30 mouse cellular contexts compared by ENCODE assay signal in the genomic region with DNA sequence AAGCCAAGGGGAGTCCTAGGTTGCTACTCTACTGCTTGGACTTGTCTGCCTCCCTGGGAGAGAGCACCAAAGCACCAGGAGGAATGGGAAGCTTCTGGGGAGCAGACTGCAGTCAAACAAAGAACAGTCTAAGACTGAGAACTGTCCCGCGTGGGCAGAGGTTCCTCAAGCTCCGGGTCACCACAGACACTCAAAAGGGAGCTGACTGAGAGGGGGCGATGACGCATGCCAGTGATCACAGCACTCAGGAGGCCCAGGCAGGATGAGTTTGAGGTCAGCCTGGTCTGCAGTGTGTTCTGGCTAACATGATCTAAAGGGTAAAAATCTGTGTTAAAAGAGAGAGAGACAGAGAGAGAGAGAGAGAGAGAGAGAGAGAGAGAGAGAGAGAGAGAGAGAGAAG. TPM values are rescaled to one million over a fixed set of nuclear protein-coding genes. Genes with fewer than 3 reads are reported as not detected.
DNase-seq lines count a peak whose midpoint lies in the region; ATAC-seq and TF ChIP-seq lines count a peak whose summit lies in the region.
"Had no signal": no experiment of that assay in that cellular context is flagged by ENCODE, and none has a peak within 500 bp of the region (broad histone marks: within the 10 kb centered on the region; RNA-seq: fewer than 3 reads in every experiment).

No protein-coding gene starts in this region.

- H3K27me3 ChIP-seq in spleen, adult 2 months (ENCODE audit: control insufficient read depth, insufficient read depth, low read length): no peaks in the 10 kb centered on the region
- H3K27me3 ChIP-seq in kidney, embryonic 16.5 days (ENCODE audit: insufficient read depth, low read length): no peaks in the 10 kb centered on the region
- H3K27me3 ChIP-seq: CH12.LX; embryonic facial prominence, embryonic 12.5 days; heart, embryonic 12.5 days; liver, embryonic 12.5 days; midbrain, embryonic 13.5 days; neural tube, embryonic 15.5 days had no signal

- H3K4me3 ChIP-seq in spleen, adult 2 months (ENCODE audit: extremely low read depth, insufficient read depth, insufficient read length): no peak overlapping the region
- no peak overlapping the region for H3K4me3 ChIP-seq in kidney, embryonic 16.5 days (ENCODE audit: low read length)
- H3K4me3 ChIP-seq: embryonic facial prominence, embryonic 12.5 days; heart, embryonic 12.5 days; liver, embryonic 12.5 days; megakaryocyte, embryonic 14.5 days; midbrain, embryonic 13.5 days; neural tube, embryonic 15.5 days had no signal

- TF ChIP-seq CTCF in spleen, adult 2 months (IDR thresholded peaks at IDR 0.05; ENCODE audit: extremely low read depth, insufficient read depth, insufficient read length, insufficient replicate concordance): no peak

- ATAC-seq in kidney, embryonic 16.5 days (ENCODE audit: low FRiP score, low TSS enrichment): no peak
- ATAC-seq: forebrain, embryonic 14.5 days; inflammation-experienced regulatory T-cells, adult 6 months; liver, embryonic 12.5 days; liver, postnatal 0 days; midbrain, embryonic 13.5 days had no signal

- H3K9ac ChIP-seq in kidney, embryonic 16.5 days (replicated peaks; ENCODE audit: low read length): no peak overlapping the region
- H3K9ac ChIP-seq: embryonic facial prominence, embryonic 12.5 days; heart, embryonic 12.5 days; hindbrain, embryonic 14.5 days; liver, embryonic 12.5 days; liver, postnatal 0 days; midbrain, embryonic 13.5 days; neural tube, embryonic 15.5 days had no signal

- peaks cover 28% of the 10 kb centered on the region for H3K4me1 ChIP-seq in spleen, adult 2 months (ENCODE audit: control insufficient read depth, insufficient read depth, insufficient read length)
- no peaks in the 10 kb centered on the region for H3K4me1 ChIP-seq in kidney, embryonic 16.5 days (ENCODE audit: insufficient read depth, low read length)
- H3K4me1 ChIP-seq: embryonic facial prominence, embryonic 12.5 days; midbrain, embryonic 13.5 days; neural tube, embryonic 15.5 days had no signal

- no peaks in the 10 kb centered on the region for H3K36me3 ChIP-seq in spleen, adult 2 months (ENCODE audit: control insufficient read depth, insufficient read depth, low read length)
- no peaks in the 10 kb centered on the region for H3K36me3 ChIP-seq in kidney, embryonic 16.5 days (ENCODE audit: insufficient read depth, low read length)
- H3K36me3 ChIP-seq: embryonic facial prominence, embryonic 12.5 days; heart, embryonic 12.5 days; liver, embryonic 12.5 days; midbrain, embryonic 13.5 days; neural tube, embryonic 15.5 days had no signal

- H3K9me3 ChIP-seq in kidney, embryonic 16.5 days (ENCODE audit: low read length): peaks cover 4% of the 10 kb centered on the region; the same call in 1 of the 2 replicates
- H3K9me3 ChIP-seq: embryonic facial prominence, embryonic 12.5 days; heart, embryonic 12.5 days; midbrain, embryonic 13.5 days; neural tube, embryonic 15.5 days had no signal

- 31% methylated on average over 5 of the region's 5 CpGs for WGBS in spleen, adult 2 months
- WGBS in kidney, embryonic 16.5 days: 36% methylated on average over 5 of the region's 5 CpGs

- H3K4me2 ChIP-seq in kidney, embryonic 16.5 days (replicated peaks; ENCODE audit: low read depth, low read length): no peak overlapping the region
- H3K4me2 ChIP-seq: embryonic facial prominence, embryonic 12.5 days; heart, embryonic 12.5 days; hindbrain, embryonic 14.5 days; liver, embryonic 12.5 days; midbrain, embryonic 13.5 days; neural tube, embryonic 15.5 days had no signal

- H3K27ac ChIP-seq in spleen, adult 2 months (ENCODE audit: insufficient read depth, low read length): peak overlapping the region; percentile 40; the same call in 1 of the 2 replicates
- H3K27ac ChIP-seq in kidney, embryonic 16.5 days (ENCODE audit: low read length): no peak overlapping the region
- H3K27ac ChIP-seq: embryonic facial prominence, embryonic 12.5 days; hindbrain, embryonic 14.5 days; kidney, postnatal 0 days; liver, embryonic 12.5 days; midbrain, embryonic 13.5 days; neural tube, embryonic 15.5 days had no signal

- TF ChIP-seq POLR2A in spleen, adult 2 months (IDR thresholded peaks at IDR 0.05; ENCODE audit: low read depth, low read length): no peak

- DNase-seq in spleen, adult 2 months (ENCODE audit: low read depth in 1 of 2, low spot score in 2 of 2): no peak
- DNase-seq in spleen, adult 12 weeks (ENCODE audit: low spot score): no peak
- peak; percentile 55 for DNase-seq in CD4-positive, CD25-positive, alpha-beta regulatory T cell, adult 2 months (ENCODE audit: low read depth, low spot score)
- DNase-seq in T-cell, adult 2 months (ENCODE audit: low spot score): peak; percentile 79
- no peak for DNase-seq in lung, postnatal 25 days (ENCODE audit: low spot score)
- DNase-seq: adrenal gland, postnatal 10 days; cerebellum, adult 8-10 months; cerebellum, postnatal 36 days; embryo, embryonic 11 days; gastrocnemius, postnatal 36 days; heart, adult 18-20 months; kidney, adult 11 months; left cerebral cortex, postnatal 4 days; liver, postnatal 0 days; lung, postnatal 4 days; retina, postnatal 1 day; right cerebral cortex, postnatal 14 days; thymus, postnatal 4 days had no signal

RNA-seq across cellular contexts. Expression of a gene that starts 13.1 kb away (rescaled TPM):
- polyA plus RNA-seq in spleen, adult 2 months (2012; rRNA removed): 4.3 and 5.5 TPM in 2 replicates
- 11.6 and 11.7 TPM in 2 replicates for polyA plus RNA-seq in kidney, embryonic 16.5 days (2015; fragmentation: Nextera tagmentation; extraction: Ambion mirVana)

RNA-seq across cellular contexts. Expression of a gene that starts 13.9 kb away (rescaled TPM):
- polyA plus RNA-seq in spleen, adult 2 months (2012; rRNA removed): 2.8 and 3.7 TPM in 2 replicates
- polyA plus RNA-seq in kidney, embryonic 16.5 days (2015; fragmentation: Nextera tagmentation; extraction: Ambion mirVana): 52.9 and 54.1 TPM in 2 replicates

Comparison
In these comparisons a context has a peak if more than half of its experiments do, and no peak if none do; other contexts are left out.
1. DNase-seq: peak in CD4-positive, CD25-positive, alpha-beta regulatory T cell, adult 2 months (single experiment) and T-cell, adult 2 months (single experiment); none in spleen, adult 2 months (0 of 2), spleen, adult 12 weeks (single experiment) and lung, postnatal 25 days (single experiment).
2. RNA of a gene that starts 13.9 kb away (polyA plus RNA-seq): 52.9 to 54.1 TPM in kidney, embryonic 16.5 days; 2.8 to 3.7 TPM in spleen, adult 2 months; every median in the first group is over 10 times any median in the second.